Mouse (Mus musculus): ENCODE data around the gene Crtac1. TPM values are rescaled to one million over a fixed set of nuclear protein-coding genes. Genes with fewer than 3 reads are reported as not detected.
A peak's percentile ranks its signal among the peaks of the same experiment; 100 is the strongest.

The Crtac1 gene
- total and polyA plus RNA-seq, 2 experiments from 2014 or later, result 31.3 to 53.1 TPM

- H3K9ac ChIP-seq (replicated peaks; ENCODE audit: low read length), result no peak overlapping the region
- ATAC-seq (no peak), DNase-seq (ENCODE audit: low spot score) (no peak)
- H3K36me3 ChIP-seq (ENCODE audit: insufficient read depth, low read length), result no peaks in the 10 kb centered on the region
- no peaks in the 10 kb centered on the region for H3K27me3 ChIP-seq (ENCODE audit: insufficient read depth, low read length)
- no peak overlapping the region for H3K4me2 ChIP-seq (ENCODE audit: low read depth, low read length)
- H3K4me1 ChIP-seq (ENCODE audit: insufficient read depth, low read length), result no peaks in the 10 kb centered on the region
- no peaks in the 10 kb centered on the region for H3K9me3 ChIP-seq (ENCODE audit: low read length)
- no peak overlapping the region for H3K27ac ChIP-seq
- WGBS, result 63% methylated on average over 3 of the region's 3 CpGs
- no peak for TF ChIP-seq CTCF (IDR thresholded peaks at IDR 0.05; ENCODE audit: low read depth)
- no peak overlapping the region for H3K4me3 ChIP-seq (ENCODE audit: low read length)
These were observed 31.6 kb downstream of the Crtac1 start for GRCm38 (mm10) chr19:42399974-42400373.

DNA sequence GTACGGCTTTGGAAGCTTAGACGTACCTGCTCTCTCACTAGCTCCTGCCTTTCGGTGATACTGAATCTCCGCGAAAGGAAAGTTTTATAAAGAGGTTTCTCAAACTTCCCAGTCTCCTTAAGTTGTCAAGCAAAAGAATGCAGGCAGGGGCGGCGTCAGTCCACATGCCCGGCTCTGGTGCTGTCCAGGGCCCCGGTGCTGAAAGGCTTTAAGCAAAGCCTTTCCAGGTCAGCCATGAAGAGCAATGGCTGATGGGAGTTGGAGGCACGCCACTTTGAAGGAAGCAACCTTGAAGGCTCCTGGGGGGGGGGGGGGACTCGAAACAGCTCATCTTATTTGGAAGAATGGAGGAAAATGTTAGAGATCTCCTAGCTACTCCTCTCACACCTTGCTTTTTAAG, 34.3 kb downstream of the Crtac1 start:
- no peak overlapping the region for H3K27ac ChIP-seq
- ATAC-seq (no peak), DNase-seq (ENCODE audit: low spot score) (peak; percentile 52)
- 25% methylated on average over 11 of the region's 11 CpGs for WGBS
- H3K36me3 ChIP-seq (ENCODE audit: insufficient read depth, low read length), result no peaks in the 10 kb centered on the region
- H3K4me3 ChIP-seq (ENCODE audit: low read length), result no peak overlapping the region
- H3K27me3 ChIP-seq (ENCODE audit: insufficient read depth, low read length), result no peaks in the 10 kb centered on the region
- no peak for TF ChIP-seq CTCF (IDR thresholded peaks at IDR 0.05; ENCODE audit: low read depth)
- no peaks in the 10 kb centered on the region for H3K9me3 ChIP-seq (ENCODE audit: low read length)
- no peak overlapping the region for H3K9ac ChIP-seq (replicated peaks; ENCODE audit: low read length)
- no peaks in the 10 kb centered on the region for H3K4me1 ChIP-seq (ENCODE audit: insufficient read depth, low read length)
- H3K4me2 ChIP-seq (ENCODE audit: low read depth, low read length), result no peak overlapping the region

GRCm38 (mm10) chr19:42394848-42395534, 36.6 kb downstream of the Crtac1 start:
- 40% methylated on average over 2 of the region's 2 CpGs for WGBS
- Histone ChIP-seq H3K4me1 (ENCODE audit: insufficient read depth, low read length) (no peaks in the 10 kb centered on the region), H3K27ac (no peak overlapping the region), H3K9ac (replicated peaks; ENCODE audit: low read length) (no peak overlapping the region), H3K36me3 (ENCODE audit: insufficient read depth, low read length) (no peaks in the 10 kb centered on the region), H3K4me2 (ENCODE audit: low read depth, low read length) (no peak overlapping the region), H3K27me3 (ENCODE audit: insufficient read depth, low read length) (no peaks in the 10 kb centered on the region), H3K4me3 (ENCODE audit: low read length) (no peak overlapping the region), H3K9me3 (ENCODE audit: low read length) (no peaks in the 10 kb centered on the region)
- ATAC-seq (no peak), DNase-seq (ENCODE audit: low spot score) (no peak)
- no peak for TF ChIP-seq CTCF (IDR thresholded peaks at IDR 0.05; ENCODE audit: low read depth)

DNA sequence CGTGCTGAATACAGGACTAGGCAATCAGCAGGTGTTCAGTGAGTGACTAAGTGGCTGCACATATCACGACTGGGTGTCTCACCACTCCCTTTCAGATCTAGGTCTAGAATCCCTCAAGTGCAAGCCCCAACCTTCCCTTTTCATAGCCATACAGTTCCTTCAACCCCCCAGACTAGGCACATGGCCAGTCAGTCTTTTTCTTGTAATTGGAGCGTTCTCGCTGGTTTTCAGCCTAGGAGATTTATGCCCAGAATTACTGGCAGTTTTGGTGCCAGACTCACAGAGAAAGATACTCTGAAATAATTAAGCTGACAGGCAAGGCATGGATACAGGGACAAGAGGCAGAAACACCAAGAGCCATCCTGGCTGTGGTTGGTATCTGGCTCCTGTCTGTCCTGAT, 37.7 kb downstream of the Crtac1 start:
- 48% methylated on average over 4 of the region's 4 CpGs for WGBS
- no peak for TF ChIP-seq CTCF (IDR thresholded peaks at IDR 0.05; ENCODE audit: low read depth)
- Histone ChIP-seq H3K9ac (replicated peaks; ENCODE audit: low read length) (no peak overlapping the region), H3K9me3 (ENCODE audit: low read length) (no peaks in the 10 kb centered on the region), H3K4me2 (ENCODE audit: low read depth, low read length) (no peak overlapping the region), H3K4me1 (ENCODE audit: insufficient read depth, low read length) (no peaks in the 10 kb centered on the region), H3K36me3 (ENCODE audit: insufficient read depth, low read length) (no peaks in the 10 kb centered on the region), H3K27ac (no peak overlapping the region), H3K4me3 (ENCODE audit: low read length) (no peak overlapping the region), H3K27me3 (ENCODE audit: insufficient read depth, low read length) (no peaks in the 10 kb centered on the region)
- DNase-seq (ENCODE audit: low spot score) (no peak), ATAC-seq (no peak)

- H3K9ac ChIP-seq (replicated peaks; ENCODE audit: low read length), result no peak overlapping the region
- no peaks in the 10 kb centered on the region for H3K4me1 ChIP-seq (ENCODE audit: insufficient read depth, low read length)
- TF ChIP-seq CTCF (IDR thresholded peaks at IDR 0.05; ENCODE audit: low read depth), result no peak
- no peaks in the 10 kb centered on the region for H3K27me3 ChIP-seq (ENCODE audit: insufficient read depth, low read length)
- ATAC-seq (no peak), DNase-seq (ENCODE audit: low spot score) (no peak)
- H3K4me2 ChIP-seq (ENCODE audit: low read depth, low read length), result no peak overlapping the region
- H3K9me3 ChIP-seq (ENCODE audit: low read length), result no peaks in the 10 kb centered on the region
- 80% methylated on average over 8 of the region's 8 CpGs for WGBS
- no peaks in the 10 kb centered on the region for H3K36me3 ChIP-seq (ENCODE audit: insufficient read depth, low read length)
- H3K27ac ChIP-seq, result no peak overlapping the region
- H3K4me3 ChIP-seq (ENCODE audit: low read length), result no peak overlapping the region
These were observed 39.5 kb downstream of the Crtac1 start for GRCm38 (mm10) chr19:42392094-42392493.

- Histone ChIP-seq H3K36me3 (ENCODE audit: insufficient read depth, low read length) (no peaks in the 10 kb centered on the region), H3K4me1 (ENCODE audit: insufficient read depth, low read length) (peaks cover 10% of the 10 kb centered on the region), H3K4me2 (ENCODE audit: low read depth, low read length) (no peak overlapping the region), H3K27ac (no peak overlapping the region), H3K27me3 (ENCODE audit: insufficient read depth, low read length) (no peaks in the 10 kb centered on the region), H3K9ac (replicated peaks; ENCODE audit: low read length) (no peak overlapping the region), H3K9me3 (ENCODE audit: low read length) (no peaks in the 10 kb centered on the region), H3K4me3 (ENCODE audit: low read length) (no peak overlapping the region)
- no peak for DNase-seq (ENCODE audit: low spot score)
- no peak for TF ChIP-seq CTCF (IDR thresholded peaks at IDR 0.05; ENCODE audit: low read depth)
- no peak for ATAC-seq
- 77% methylated on average over 14 of the region's 14 CpGs for WGBS
These were observed 42.0 kb downstream of the Crtac1 start for GRCm38 (mm10) chr19:42389574-42389973.

DNA sequence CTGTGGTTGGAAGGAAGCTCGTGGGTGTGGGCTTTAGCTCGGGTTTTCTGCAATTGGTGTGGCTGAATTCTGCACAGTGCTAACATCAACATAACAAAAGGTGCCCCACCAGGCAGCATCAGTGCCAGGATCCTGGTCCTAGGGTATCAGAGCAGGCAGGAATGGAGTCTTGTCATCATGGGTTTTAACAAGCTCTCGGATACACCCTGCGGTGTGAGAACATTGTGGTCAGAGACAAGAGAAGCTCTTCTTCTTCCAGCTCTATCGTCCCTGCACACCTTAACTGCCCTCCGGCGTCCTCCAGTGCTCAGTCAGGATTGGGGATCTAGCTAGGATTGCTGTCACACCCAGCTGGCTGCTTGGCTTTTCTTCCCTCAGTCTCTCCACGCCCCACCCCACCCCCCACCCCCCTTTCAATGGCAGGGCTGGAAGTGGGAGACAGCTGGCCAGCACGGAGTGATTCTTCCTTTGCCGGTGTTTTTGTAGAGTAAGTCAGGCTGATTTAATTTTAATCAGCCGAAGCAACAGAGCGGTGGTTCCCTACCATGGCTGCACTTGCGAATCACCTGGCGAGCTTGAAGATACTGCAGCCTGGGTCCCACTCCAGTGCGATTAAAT, 46.5 kb downstream of the Crtac1 start:
- Histone ChIP-seq H3K36me3 (ENCODE audit: insufficient read depth, low read length) (no peaks in the 10 kb centered on the region), H3K9ac (replicated peaks; ENCODE audit: low read length) (no peak overlapping the region), H3K4me2 (ENCODE audit: low read depth, low read length) (peak overlapping the region; percentile 47), H3K4me3 (ENCODE audit: low read length) (peak overlapping the region; percentile 6; the same call in 1 of the 2 replicates), H3K27ac (peak overlapping the region; percentile 41; the same call in 1 of the 2 replicates), H3K4me1 (ENCODE audit: insufficient read depth, low read length) (peaks cover 16% of the 10 kb centered on the region), H3K9me3 (ENCODE audit: low read length) (no peaks in the 10 kb centered on the region), H3K27me3 (ENCODE audit: insufficient read depth, low read length) (no peaks in the 10 kb centered on the region)
- TF ChIP-seq CTCF (IDR thresholded peaks at IDR 0.05; ENCODE audit: low read depth), result no peak
- ATAC-seq (peak; percentile 56), DNase-seq (ENCODE audit: low spot score) (peak; percentile 49)
- 7% methylated on average over 15 of the region's 15 CpGs for WGBS
